Mouse (Mus musculus) hindbrain, embryonic 16.5 days (tissue): ENCODE results near the gene Pax8. TPM values are rescaled to one million over a fixed set of nuclear protein-coding genes. Genes with fewer than 3 reads are reported as not detected.

Experiments used
- ATAC-seq: fragments of 200-750 bp; cut with Nextera tagmentation; 2 replicates; pipeline ENCODE4 v1.8.0; 2017; ENCODE audit warnings: moderate TSS enrichment, moderate library complexity
- H3K27ac ChIP-seq: fragments of 300-500 bp; sonication (generic); 2 replicates; pipeline ENCODE4 v1.5.1; 2014; ENCODE audit warnings: low read depth, mild to moderate bottlenecking, control low read depth, low read length, moderate library complexity
- H3K27me3 ChIP-seq: fragments of 300-500 bp; sonication (generic); replicated peaks from 2 replicates; pipeline ENCODE4 v1.6.1; 2014; ENCODE audit warnings: low read length; ENCODE audit not compliant: control insufficient read depth, insufficient read depth
- H3K36me3 ChIP-seq: fragments of 300-500 bp; sonication (generic); 2 replicates; pipeline ENCODE4 v1.6.1; 2014; ENCODE audit warnings: mild to moderate bottlenecking, low read length, moderate library complexity, mixed read lengths; ENCODE audit not compliant: control insufficient read depth, insufficient read depth
- H3K4me1 ChIP-seq: fragments of 300-500 bp; sonication (generic); 2 replicates; pipeline ENCODE4 v1.6.1; 2014; ENCODE audit warnings: low read depth, low read length; ENCODE audit not compliant: control insufficient read depth, insufficient read depth
- H3K4me2 ChIP-seq: fragments of 300-500 bp; sonication (generic); 2 replicates; pipeline ENCODE4 v1.6.1; 2014; ENCODE audit warnings: mild to moderate bottlenecking, low read length, control low read depth, moderate library complexity
- H3K4me3 ChIP-seq: fragments of 300-500 bp; sonication (generic); 2 replicates; pipeline ENCODE4 v1.5.1; 2014; ENCODE audit warnings: mild to moderate bottlenecking, low read length, control low read depth, moderate library complexity
- H3K9ac ChIP-seq: fragments of 300-500 bp; sonication (generic); 2 replicates; pipeline ENCODE4 v1.6.1; 2014; ENCODE audit warnings: low read depth, mild to moderate bottlenecking, control low read depth, low read length, moderate library complexity
- H3K9me3 ChIP-seq: fragments of 300-500 bp; sonication (generic); 2 replicates; pipeline ENCODE4 v1.6.1; 2014; ENCODE audit warnings: mild to moderate bottlenecking, low read length, moderate library complexity; ENCODE audit not compliant: control insufficient read depth
- WGBS: fragments of 180-500 bp; shearing (Covaris S2); extraction: QIAGEN DNeasy Blood & Tissue Kit; methylation state at CpG from one replicate; pipeline ENCODE4 v1.1.7; 2014; 5-methylcytosine and 5-hydroxymethylcytosine counted together
- polyA plus RNA-seq: library from polyadenylated mRNA; unstranded; fragments of >200 nt; fragmentation: Nextera tagmentation; extraction: Ambion mirVana; gene quantifications from 2 replicates; pipeline ENCODE4 v1.2.1, GENCODE M21; 2015

The Pax8 gene
- polyA plus RNA-seq, 1 experiment from 2014 or later, result 24.0 TPM

GRCm38 (mm10) chr2:24472111-24472510 is 3.3 kb downstream of the Pax8 start:
- H3K9ac ChIP-seq, result no peak overlapping the region

GRCm38 (mm10) chr2:24469102-24469501 is 6.3 kb downstream of the Pax8 start:
- Histone ChIP-seq H3K27me3 (peaks cover 8% of the 10 kb centered on the region), H3K36me3 (no peaks in the 10 kb centered on the region), H3K9ac (no peak overlapping the region), H3K27ac (no peak overlapping the region), H3K4me2 (no peak overlapping the region), H3K4me3 (no peak overlapping the region), H3K9me3 (no peaks in the 10 kb centered on the region), H3K4me1 (peaks cover 5% of the 10 kb centered on the region)
- ATAC-seq, result no peak
- WGBS, result 71% methylated on average over 4 of the region's 4 CpGs

More at GRCm38 (mm10) chr2:24472111-24472510, 3.3 kb downstream of the Pax8 start:
- H3K27me3 ChIP-seq, result peaks cover 29% of the 10 kb centered on the region
- 6% methylated on average over 7 of the region's 7 CpGs for WGBS
- no peaks in the 10 kb centered on the region for H3K9me3 ChIP-seq
- H3K27ac ChIP-seq, result no peak overlapping the region
- no peak for ATAC-seq
- peak overlapping the region; percentile 9; the same call in 1 of the 2 replicates for H3K4me3 ChIP-seq
- no peaks in the 10 kb centered on the region for H3K36me3 ChIP-seq
- H3K4me2 ChIP-seq, result peak overlapping the region; percentile 23; the same call in 1 of the 2 replicates
- peaks cover 9% of the 10 kb centered on the region for H3K4me1 ChIP-seq

GRCm38 (mm10) chr2:24468430-24468829 is 7.0 kb downstream of the Pax8 start:
- Histone ChIP-seq H3K9me3 (no peaks in the 10 kb centered on the region), H3K4me2 (no peak overlapping the region), H3K4me3 (no peak overlapping the region), H3K4me1 (no peaks in the 10 kb centered on the region), H3K27ac (no peak overlapping the region), H3K36me3 (no peaks in the 10 kb centered on the region), H3K9ac (no peak overlapping the region), H3K27me3 (peaks cover 7% of the 10 kb centered on the region; the same call in 1 of the 2 replicates)
- ATAC-seq, result peak; percentile 24; the same call in 1 of the 2 replicates
- WGBS, result 50% methylated on average over 1 of the region's 1 CpGs

GRCm38 (mm10) chr2:24467156-24467555 is 8.2 kb downstream of the Pax8 start:
- H3K9me3 ChIP-seq, result no peaks in the 10 kb centered on the region
- ATAC-seq, result no peak
- no peaks in the 10 kb centered on the region for H3K36me3 ChIP-seq
- H3K27me3 ChIP-seq, result peaks cover 5% of the 10 kb centered on the region; the same call in 1 of the 2 replicates
- H3K4me1 ChIP-seq, result no peaks in the 10 kb centered on the region
- H3K9ac ChIP-seq, result no peak overlapping the region
- no peak overlapping the region for H3K4me3 ChIP-seq
- 9% methylated on average over 1 of the region's 1 CpGs for WGBS
- H3K4me2 ChIP-seq, result no peak overlapping the region
- H3K27ac ChIP-seq, result no peak overlapping the region

GRCm38 (mm10) chr2:24460808-24461127 is 14.6 kb downstream of the Pax8 start:
- Histone ChIP-seq H3K27me3 (no peaks in the 10 kb centered on the region), H3K9me3 (no peaks in the 10 kb centered on the region), H3K27ac (no peak overlapping the region), H3K4me2 (no peak overlapping the region), H3K4me3 (no peak overlapping the region), H3K9ac (no peak overlapping the region), H3K36me3 (no peaks in the 10 kb centered on the region), H3K4me1 (no peaks in the 10 kb centered on the region)
- 32% methylated on average over 2 of the region's 2 CpGs for WGBS
- ATAC-seq, result no peak

GRCm38 (mm10) chr2:24460112-24460807 is 15.1 kb downstream of the Pax8 start:
- 41% methylated on average over 9 of the region's 9 CpGs for whole genome bisulfite sequencing

GRCm38 (mm10) chr2:24456841-24457240 is 18.6 kb downstream of the Pax8 start:
- Histone ChIP-seq H3K4me1 (no peaks in the 10 kb centered on the region), H3K27ac (no peak overlapping the region), H3K4me3 (no peak overlapping the region), H3K9me3 (no peaks in the 10 kb centered on the region), H3K9ac (no peak overlapping the region), H3K4me2 (no peak overlapping the region), H3K36me3 (no peaks in the 10 kb centered on the region), H3K27me3 (no peaks in the 10 kb centered on the region)
- 85% methylated on average over 4 of the region's 4 CpGs for WGBS
- no peak for ATAC-seq

More at GRCm38 (mm10) chr2:24460112-24460807, 15.1 kb downstream of the Pax8 start:
- H3K9me3 ChIP-seq, result no peaks in the 10 kb centered on the region
- ATAC-seq, result no peak
- H3K4me3 ChIP-seq, result no peak overlapping the region
- no peak overlapping the region for H3K9ac ChIP-seq
- H3K27me3 ChIP-seq, result no peaks in the 10 kb centered on the region
- no peak overlapping the region for H3K27ac ChIP-seq
- no peaks in the 10 kb centered on the region for H3K4me1 ChIP-seq
- no peaks in the 10 kb centered on the region for H3K36me3 ChIP-seq
- no peak overlapping the region for H3K4me2 ChIP-seq

GRCm38 (mm10) chr2:24455057-24455855 is 20.1 kb downstream of the Pax8 start:
- Histone ChIP-seq H3K4me1 (no peaks in the 10 kb centered on the region), H3K27ac (no peak overlapping the region; the same call in 1 of the 2 replicates), H3K36me3 (no peaks in the 10 kb centered on the region), H3K9ac (no peak overlapping the region), H3K4me3 (no peak overlapping the region), H3K9me3 (no peaks in the 10 kb centered on the region), H3K4me2 (no peak overlapping the region), H3K27me3 (no peaks in the 10 kb centered on the region)
- ATAC-seq, result no peak
- WGBS, result 45% methylated on average over 6 of the region's 6 CpGs

- Histone ChIP-seq H3K4me2 (no peak overlapping the region), H3K4me3 (no peak overlapping the region), H3K27ac (no peak overlapping the region; the same call in 1 of the 2 replicates), H3K9ac (no peak overlapping the region), H3K27me3 (no peaks in the 10 kb centered on the region), H3K9me3 (no peaks in the 10 kb centered on the region), H3K36me3 (no peaks in the 10 kb centered on the region), H3K4me1 (no peaks in the 10 kb centered on the region)
- ATAC-seq, result peak; percentile 63
- WGBS, result 29% methylated on average over 1 of the region's 1 CpGs
Observed at GRCm38 (mm10) chr2:24454429-24455011, 20.9 kb downstream of the Pax8 start.
